Mouse (Mus musculus): Measurements from ENCODE around the gene Olfr205.

DNA sequence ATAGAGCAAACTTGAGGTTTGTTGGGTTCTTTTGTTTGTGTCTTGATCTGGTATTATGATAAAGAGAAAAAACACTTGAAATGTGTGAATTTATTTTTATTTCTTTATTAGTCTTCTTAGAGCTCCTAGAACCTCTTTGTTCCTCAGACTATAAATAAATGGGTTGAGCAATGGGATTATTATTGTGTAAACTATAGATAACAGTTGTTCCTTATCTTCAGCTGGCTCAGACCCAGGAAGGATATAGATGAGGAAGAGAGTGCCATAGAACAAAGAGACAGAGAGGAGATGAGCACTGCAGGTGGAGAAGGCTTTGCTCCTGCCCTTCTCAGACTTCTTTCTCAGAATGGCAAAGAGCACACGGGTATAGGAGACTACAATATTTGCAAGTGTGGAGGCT lies 47.5 kb downstream of the Olfr205 start:
- no peak for TF ChIP-seq CTCF (IDR thresholded peaks at IDR 0.05; ENCODE audit: low read depth, low read length)
- 0 out of 2 replicates have a peak, but pooled peaks have one; percentile 9 for TF ChIP-seq TAL1 (conservative IDR thresholded peaks at IDR 0.05; ENCODE audit: low read depth, low read length)
- TF ChIP-seq GATA1 (IDR thresholded peaks at IDR 0.05; ENCODE audit: borderline replicate concordance, low read length): no peak
- no peak for TF ChIP-seq POLR2AphosphoS5 (IDR thresholded peaks at IDR 0.05; ENCODE audit: insufficient replicate concordance, low read depth, low read length)
- TF ChIP-seq GATA2 (IDR thresholded peaks at IDR 0.05; ENCODE audit: borderline replicate concordance, low read depth, low read length): no peak
